Mouse (Mus musculus) splenic B cell, adult 2 months (primary cell): ENCODE data around the gene Gna12.

Experiments
- DNase-seq: peaks from one replicate; pipeline ENCODE4 v3.0.0-alpha.2; 2011; ENCODE audit warnings: low read depth, low spot score
- H3K27me3 ChIP-seq: 2 replicates; pipeline ENCODE4 v1.6.1; 2012; ENCODE audit warnings: mild to moderate bottlenecking, low read length, moderate library complexity, mixed read lengths; ENCODE audit not compliant: control insufficient read depth, poor library complexity, insufficient read depth, severe bottlenecking
- H3K36me3 ChIP-seq: 2 replicates; pipeline ENCODE4 v1.6.1; 2012; ENCODE audit warnings: mild to moderate bottlenecking, low read length, moderate library complexity, mixed read lengths; ENCODE audit not compliant: control insufficient read depth, poor library complexity, insufficient read depth, severe bottlenecking

Gna12 gene

DNA sequence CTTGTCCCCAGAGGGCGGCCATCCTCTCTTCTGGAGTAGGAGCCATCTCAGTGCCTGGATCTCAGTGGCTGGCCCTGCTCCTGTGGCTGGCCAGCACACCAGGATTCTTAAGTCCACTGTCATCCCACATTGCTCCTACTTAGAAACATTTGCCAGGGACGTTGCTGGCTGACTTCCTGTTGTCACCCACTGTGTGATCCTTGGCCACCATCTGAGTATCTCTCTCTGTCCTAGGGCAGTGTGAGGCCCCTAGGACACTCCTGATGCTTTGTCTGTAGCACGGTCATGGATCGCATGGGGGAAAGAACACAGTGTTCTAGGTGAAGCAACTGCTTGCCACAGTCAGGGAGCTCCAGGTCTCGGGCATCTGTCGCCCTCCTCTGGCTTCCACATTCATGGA is 119.9 kb downstream of the Gna12 start:
- peaks cover 8% of the 10 kb centered on the region for H3K36me3 ChIP-seq
- H3K27me3 ChIP-seq: no peaks in the 10 kb centered on the region
- no peak for DNase-seq
